Mouse (Mus musculus): ENCODE results near the gene Wif1.

GRCm38 (mm10) chr10:121040911-121041310 lies 7.2 kb downstream of the Wif1 start:
- TF ChIP-seq POLR2A (IDR thresholded peaks at IDR 0.05; ENCODE audit: extremely low read depth, insufficient read depth, low read length) (no peak), CTCF (IDR thresholded peaks at IDR 0.05; ENCODE audit: extremely low read depth, insufficient read depth, low read length) (no peak)
